Mouse (Mus musculus): ENCODE measurements around the gene Fcer1g.
"Not testable (repeated sequence)": the region's sequence is repeated elsewhere in the genome, so short reads cannot be mapped to it uniquely, and the experiment has no call there.

DNA sequence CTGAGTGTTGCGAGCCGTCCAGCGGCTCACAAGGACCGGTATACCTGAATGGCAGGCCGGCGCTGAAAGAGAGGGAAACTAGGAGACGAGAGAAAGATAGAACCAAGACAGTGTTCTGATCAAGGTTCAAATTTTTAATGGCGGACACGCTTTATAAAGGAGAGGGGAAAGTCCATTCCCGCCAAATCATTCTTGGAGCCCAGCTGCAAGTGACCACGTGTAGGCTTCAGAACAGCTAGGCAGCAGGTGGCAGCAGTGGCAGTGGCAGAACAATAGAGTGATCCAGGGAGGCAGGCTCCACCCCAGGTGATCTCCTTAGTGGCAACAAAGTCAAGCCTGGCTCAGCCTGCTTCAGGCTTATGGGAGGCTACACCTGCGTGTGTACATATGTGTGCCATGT is 7.8 kb upstream of the Fcer1g start:
- TF ChIP-seq POLR2A (IDR thresholded peaks at IDR 0.05; ENCODE audit: insufficient read depth, low read length); CTCF (IDR thresholded peaks at IDR 0.05; ENCODE audit: low read depth, low read length): not testable (repeated sequence)
